Mouse (Mus musculus): ENCODE results near the gene Tshz2. TPM values are rescaled to one million over a fixed set of nuclear protein-coding genes. Genes with fewer than 3 reads are reported as not detected.

Tshz2 gene
- polyA plus RNA-seq, 1 experiment from 2014 or later, result 5.4 TPM

DNA sequence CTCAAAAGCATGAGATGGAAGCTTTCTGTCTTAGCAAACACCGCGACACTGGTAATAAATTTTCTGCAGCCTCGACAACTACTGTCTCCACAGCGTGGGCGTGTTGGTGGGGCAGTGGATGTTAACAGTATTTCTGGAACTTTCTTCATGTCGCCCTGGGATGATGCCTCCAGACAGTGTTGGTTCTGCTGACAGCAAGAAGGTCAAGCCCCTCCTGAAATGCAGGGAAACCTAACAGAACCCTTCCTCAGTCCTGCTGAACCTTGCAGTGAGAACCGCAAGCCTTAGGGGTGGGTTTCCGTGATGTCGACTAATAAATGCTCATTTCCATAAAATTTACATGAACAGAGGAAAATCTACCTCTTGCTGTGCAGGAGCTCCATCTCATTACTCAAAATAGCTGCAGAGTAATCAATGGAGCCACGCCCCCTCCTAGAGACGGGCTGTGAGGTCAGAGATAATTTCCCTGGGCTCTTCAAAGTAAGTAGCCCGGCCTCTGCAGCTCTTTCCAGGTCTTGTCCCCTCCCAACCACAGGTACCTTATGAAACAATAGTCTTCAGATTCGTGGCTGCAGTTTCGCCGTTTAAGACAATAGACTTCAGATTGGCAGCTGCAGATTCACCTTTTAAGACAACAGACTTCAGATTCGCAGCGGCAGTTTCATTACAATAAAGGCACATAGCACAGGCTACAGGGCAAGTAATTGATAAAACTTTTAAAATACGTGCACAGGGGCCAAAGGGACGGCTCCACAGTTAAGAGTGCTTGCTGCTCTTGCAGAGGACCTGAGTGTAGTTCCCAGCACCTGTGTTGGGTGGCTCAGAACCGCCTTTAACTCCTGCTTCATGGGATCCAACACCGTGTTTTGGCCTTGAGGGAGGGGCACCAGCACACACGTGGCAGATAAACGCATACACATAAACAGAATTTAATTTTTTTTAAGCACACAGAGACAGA, 297.0 kb downstream of the Tshz2 start:
- DNase-seq (ENCODE audit: low spot score) (peak; percentile 43), ATAC-seq (replicated peaks; ENCODE audit: low FRiP score) (peak; percentile 49; the same call in 1 of the 2 replicates)
- Histone ChIP-seq H3K4me1 (replicated peaks; ENCODE audit: control insufficient read depth, insufficient read depth, low read length) (no peaks in the 10 kb centered on the region), H3K9me3 (ENCODE audit: control insufficient read depth, low read length) (no peaks in the 10 kb centered on the region), H3K27ac (ENCODE audit: low read depth, low read length) (no peak overlapping the region), H3K9ac (ENCODE audit: low read depth, low read length) (no peak overlapping the region), H3K27me3 (replicated peaks; ENCODE audit: control insufficient read depth, insufficient read depth, low read length) (no peaks in the 10 kb centered on the region), H3K36me3 (ENCODE audit: control insufficient read depth, insufficient read depth, low read length) (no peaks in the 10 kb centered on the region), H3K4me3 (ENCODE audit: low read depth, low read length) (peak overlapping the region; percentile 28), H3K4me2 (peak overlapping the region; percentile 54)
- WGBS, result 49% methylated on average over 23 of the region's 23 CpGs

DNA sequence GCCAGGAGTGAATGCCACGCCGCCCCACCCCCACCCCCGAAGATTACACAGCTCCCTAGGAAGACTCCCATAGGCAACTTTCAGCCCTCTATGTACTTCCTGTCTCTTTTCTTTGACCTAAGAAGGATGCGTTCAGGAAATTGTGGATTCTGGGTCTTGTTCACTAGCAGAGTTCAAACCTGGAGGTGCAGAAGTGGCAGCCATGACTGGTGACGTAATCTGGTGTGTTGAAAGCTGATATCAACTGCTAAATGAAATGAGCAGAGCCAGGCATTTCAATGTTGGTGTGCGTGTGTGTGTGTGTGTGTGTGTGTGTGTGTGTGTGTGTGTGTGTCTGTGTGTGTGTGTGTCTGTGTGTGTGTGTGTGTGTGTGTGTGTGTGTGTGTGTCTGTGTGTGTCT, 302.8 kb downstream of the Tshz2 start:
- 61% methylated on average over 6 of the region's 6 CpGs for WGBS
- H3K36me3 ChIP-seq (ENCODE audit: control insufficient read depth, insufficient read depth, low read length), result no peaks in the 10 kb centered on the region
- H3K9me3 ChIP-seq (ENCODE audit: control insufficient read depth, low read length), result no peaks in the 10 kb centered on the region
- no peak overlapping the region for H3K4me3 ChIP-seq (ENCODE audit: low read depth, low read length)
- no peaks in the 10 kb centered on the region for H3K27me3 ChIP-seq (replicated peaks; ENCODE audit: control insufficient read depth, insufficient read depth, low read length)
- ATAC-seq (replicated peaks; ENCODE audit: low FRiP score), result no peak
- no peak for DNase-seq (ENCODE audit: low spot score)
- no peak overlapping the region for H3K27ac ChIP-seq (ENCODE audit: low read depth, low read length)
- H3K9ac ChIP-seq (ENCODE audit: low read depth, low read length), result no peak overlapping the region
- no peak overlapping the region for H3K4me2 ChIP-seq
- no peaks in the 10 kb centered on the region for H3K4me1 ChIP-seq (replicated peaks; ENCODE audit: control insufficient read depth, insufficient read depth, low read length)

DNA sequence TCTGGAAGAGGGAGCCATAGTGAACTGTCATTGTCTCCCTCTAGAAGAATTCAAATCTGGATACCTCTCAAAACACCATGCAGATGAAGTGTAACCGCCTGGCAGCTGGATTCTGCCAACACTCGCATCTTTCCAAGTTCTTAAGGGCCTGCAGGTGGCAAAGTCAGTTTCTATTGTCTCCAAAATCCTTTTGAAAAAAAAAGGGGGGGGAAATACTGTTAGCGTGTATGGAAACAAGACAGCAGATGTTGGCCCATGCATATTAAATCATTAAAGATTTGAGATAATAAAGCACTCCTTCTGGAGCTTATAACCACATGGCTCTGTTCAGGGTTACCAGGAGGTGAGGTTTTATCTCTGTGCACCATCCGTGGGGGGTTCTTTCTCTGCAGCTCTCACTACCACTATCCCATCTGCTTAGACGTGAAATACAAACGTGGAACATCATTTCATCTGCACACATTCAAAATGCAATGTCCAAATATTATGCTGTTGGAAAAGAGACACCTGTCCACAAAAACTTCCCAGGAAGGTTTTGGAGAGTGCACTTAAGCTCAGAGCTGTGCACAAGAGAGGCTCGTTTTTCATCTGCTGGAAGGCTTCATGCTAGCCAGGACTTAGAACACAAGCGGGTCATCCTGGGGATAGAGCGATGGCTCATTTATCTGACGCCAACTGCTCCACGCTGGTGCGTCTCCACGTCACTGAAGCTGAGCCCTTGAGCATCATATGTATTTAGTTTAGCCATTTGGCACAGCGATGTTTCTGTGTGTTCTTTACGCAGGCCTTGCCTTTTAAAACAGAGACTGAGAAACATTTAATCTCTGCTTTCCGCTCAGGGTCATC, 307.7 kb downstream of the Tshz2 start:
- Histone ChIP-seq H3K27me3 (replicated peaks; ENCODE audit: control insufficient read depth, insufficient read depth, low read length) (no peaks in the 10 kb centered on the region), H3K4me1 (replicated peaks; ENCODE audit: control insufficient read depth, insufficient read depth, low read length) (no peaks in the 10 kb centered on the region), H3K4me2 (no peak overlapping the region), H3K4me3 (ENCODE audit: low read depth, low read length) (no peak overlapping the region), H3K9ac (ENCODE audit: low read depth, low read length) (no peak overlapping the region), H3K36me3 (ENCODE audit: control insufficient read depth, insufficient read depth, low read length) (no peaks in the 10 kb centered on the region), H3K9me3 (ENCODE audit: control insufficient read depth, low read length) (no peaks in the 10 kb centered on the region), H3K27ac (ENCODE audit: low read depth, low read length) (no peak overlapping the region)
- ATAC-seq (replicated peaks; ENCODE audit: low FRiP score) (no peak), DNase-seq (ENCODE audit: low spot score) (no peak)
- 72% methylated on average over 16 of the region's 16 CpGs for WGBS

GRCm38 (mm10) chr2:169943727-169944126, 310.9 kb downstream of the Tshz2 start:
- Histone ChIP-seq H3K36me3 (ENCODE audit: control insufficient read depth, insufficient read depth, low read length) (no peaks in the 10 kb centered on the region), H3K27ac (ENCODE audit: low read depth, low read length) (no peak overlapping the region), H3K4me3 (ENCODE audit: low read depth, low read length) (no peak overlapping the region), H3K9ac (ENCODE audit: low read depth, low read length) (no peak overlapping the region), H3K9me3 (ENCODE audit: control insufficient read depth, low read length) (no peaks in the 10 kb centered on the region), H3K4me1 (replicated peaks; ENCODE audit: control insufficient read depth, insufficient read depth, low read length) (no peaks in the 10 kb centered on the region), H3K27me3 (replicated peaks; ENCODE audit: control insufficient read depth, insufficient read depth, low read length) (no peaks in the 10 kb centered on the region), H3K4me2 (no peak overlapping the region)
- 93% methylated on average over 6 of the region's 6 CpGs for WGBS
- DNase-seq (ENCODE audit: low spot score), result no peak
- ATAC-seq (replicated peaks; ENCODE audit: low FRiP score), result no peak

- DNase-seq (ENCODE audit: low spot score) (no peak), ATAC-seq (replicated peaks; ENCODE audit: low FRiP score) (no peak)
- 81% methylated on average over 6 of the region's 6 CpGs for WGBS
These were observed 315.3 kb downstream of the Tshz2 start for GRCm38 (mm10) chr2:169948139-169948538.

GRCm38 (mm10) chr2:169951041-169951440, 318.2 kb downstream of the Tshz2 start:
- no peaks in the 10 kb centered on the region for H3K36me3 ChIP-seq (ENCODE audit: control insufficient read depth, insufficient read depth, low read length)
- H3K4me2 ChIP-seq, result no peak overlapping the region
- no peak overlapping the region for H3K9ac ChIP-seq (ENCODE audit: low read depth, low read length)
- ATAC-seq (replicated peaks; ENCODE audit: low FRiP score) (no peak), DNase-seq (ENCODE audit: low spot score) (no peak)
- H3K4me1 ChIP-seq (replicated peaks; ENCODE audit: control insufficient read depth, insufficient read depth, low read length), result no peaks in the 10 kb centered on the region
- no peaks in the 10 kb centered on the region for H3K9me3 ChIP-seq (ENCODE audit: control insufficient read depth, low read length)
- WGBS, result 74% methylated on average over 8 of the region's 8 CpGs
- no peak overlapping the region for H3K4me3 ChIP-seq (ENCODE audit: low read depth, low read length)
- H3K27me3 ChIP-seq (replicated peaks; ENCODE audit: control insufficient read depth, insufficient read depth, low read length), result no peaks in the 10 kb centered on the region
- H3K27ac ChIP-seq (ENCODE audit: low read depth, low read length), result no peak overlapping the region

More at GRCm38 (mm10) chr2:169948139-169948538, 315.3 kb downstream of the Tshz2 start:
- no peaks in the 10 kb centered on the region for H3K27me3 ChIP-seq (replicated peaks; ENCODE audit: control insufficient read depth, insufficient read depth, low read length)
- no peak overlapping the region for H3K9ac ChIP-seq (ENCODE audit: low read depth, low read length)
- no peaks in the 10 kb centered on the region for H3K4me1 ChIP-seq (replicated peaks; ENCODE audit: control insufficient read depth, insufficient read depth, low read length)
- H3K27ac ChIP-seq (ENCODE audit: low read depth, low read length), result no peak overlapping the region
- no peak overlapping the region for H3K4me2 ChIP-seq
- H3K4me3 ChIP-seq (ENCODE audit: low read depth, low read length), result no peak overlapping the region
- no peaks in the 10 kb centered on the region for H3K36me3 ChIP-seq (ENCODE audit: control insufficient read depth, insufficient read depth, low read length)
- no peaks in the 10 kb centered on the region for H3K9me3 ChIP-seq (ENCODE audit: control insufficient read depth, low read length)

DNA sequence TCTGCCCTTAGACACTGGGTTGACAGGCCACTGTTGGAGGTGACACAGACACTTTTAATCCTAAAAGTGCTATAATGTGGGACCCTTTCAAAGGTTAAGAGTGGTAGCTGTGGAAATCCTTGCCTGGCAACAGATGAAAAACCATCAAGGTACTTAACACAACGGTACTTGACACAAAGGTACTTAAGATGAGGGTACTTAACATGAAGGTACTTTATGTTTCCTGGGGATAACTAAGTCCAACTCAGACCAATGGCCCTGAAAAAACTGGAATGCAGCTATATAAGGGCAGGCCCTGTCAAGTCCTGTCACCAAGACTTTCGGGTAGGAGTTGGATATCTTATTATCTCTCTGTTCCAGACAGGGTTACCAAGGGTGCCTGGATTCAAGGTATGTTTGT, 320.2 kb downstream of the Tshz2 start:
- Histone ChIP-seq H3K27me3 (replicated peaks; ENCODE audit: control insufficient read depth, insufficient read depth, low read length) (no peaks in the 10 kb centered on the region), H3K36me3 (ENCODE audit: control insufficient read depth, insufficient read depth, low read length) (no peaks in the 10 kb centered on the region), H3K4me2 (no peak overlapping the region), H3K9ac (ENCODE audit: low read depth, low read length) (no peak overlapping the region), H3K9me3 (ENCODE audit: control insufficient read depth, low read length) (no peaks in the 10 kb centered on the region), H3K27ac (ENCODE audit: low read depth, low read length) (no peak overlapping the region), H3K4me3 (ENCODE audit: low read depth, low read length) (no peak overlapping the region), H3K4me1 (replicated peaks; ENCODE audit: control insufficient read depth, insufficient read depth, low read length) (no peaks in the 10 kb centered on the region)
- ATAC-seq (replicated peaks; ENCODE audit: low FRiP score) (no peak), DNase-seq (ENCODE audit: low spot score) (no peak)
- WGBS, result 85% methylated on average over 2 of the region's 2 CpGs

GRCm38 (mm10) chr2:169958736-169959573, 326.1 kb downstream of the Tshz2 start:
- Histone ChIP-seq H3K36me3 (ENCODE audit: control insufficient read depth, insufficient read depth, low read length) (no peaks in the 10 kb centered on the region), H3K9me3 (ENCODE audit: control insufficient read depth, low read length) (no peaks in the 10 kb centered on the region), H3K4me1 (replicated peaks; ENCODE audit: control insufficient read depth, insufficient read depth, low read length) (no peaks in the 10 kb centered on the region; the same call in 1 of the 2 replicates), H3K9ac (ENCODE audit: low read depth, low read length) (no peak overlapping the region), H3K27ac (ENCODE audit: low read depth, low read length) (no peak overlapping the region), H3K27me3 (replicated peaks; ENCODE audit: control insufficient read depth, insufficient read depth, low read length) (0 out of 2 replicates have a peak, but pooled peaks cover 2% of the 10 kb centered on the region), H3K4me3 (ENCODE audit: low read depth, low read length) (no peak overlapping the region), H3K4me2 (no peak overlapping the region)
- WGBS, result 37% methylated on average over 17 of the region's 17 CpGs
- no peak for ATAC-seq (replicated peaks; ENCODE audit: low FRiP score)
- DNase-seq (ENCODE audit: low spot score), result no peak
